Mouse (Mus musculus) forebrain, postnatal 0 days (tissue): ENCODE measurements around the gene Caln1. TPM values are rescaled to one million over a fixed set of nuclear protein-coding genes. Genes with fewer than 3 reads are reported as not detected.
A peak's percentile ranks its signal among the peaks of the same experiment; 100 is the strongest.

Experiments used
- ATAC-seq: fragments of 200-750 bp; cut with Nextera tagmentation; 2 replicates; pipeline ENCODE4 v1.8.0; 2017; ENCODE audit warnings: mild to moderate bottlenecking, moderate library complexity
- DNase-seq: peaks from one replicate; pipeline ENCODE4 v3.0.0-alpha.2; 2015
- H3K27ac ChIP-seq: fragments of 300-500 bp; sonication (generic); 2 replicates; pipeline ENCODE4 v1.5.1; 2014; ENCODE audit warnings: low read depth, mild to moderate bottlenecking, antibody characterized with exemption, low read length, moderate library complexity, mixed read lengths
- H3K27me3 ChIP-seq: fragments of 300-500 bp; sonication (generic); 2 replicates; pipeline ENCODE4 v1.6.1; 2014; ENCODE audit warnings: mild to moderate bottlenecking, low read length, mixed read lengths; ENCODE audit not compliant: insufficient read depth
- H3K36me3 ChIP-seq: fragments of 300-500 bp; sonication (generic); 2 replicates; pipeline ENCODE4 v1.6.1; 2014; ENCODE audit warnings: mild to moderate bottlenecking, moderate library complexity; ENCODE audit not compliant: insufficient read depth
- H3K4me1 ChIP-seq: fragments of 300-500 bp; sonication (generic); 2 replicates; pipeline ENCODE4 v1.6.1; 2014; ENCODE audit warnings: antibody characterized with exemption; ENCODE audit not compliant: insufficient read depth
- H3K4me2 ChIP-seq: fragments of 300-500 bp; sonication (generic); 2 replicates; pipeline ENCODE4 v1.6.1; 2014; ENCODE audit warnings: low read depth, mild to moderate bottlenecking, moderate library complexity
- H3K4me3 ChIP-seq: fragments of 300-500 bp; sonication (generic); 2 replicates; pipeline ENCODE4 v1.5.1; 2014; ENCODE audit warnings: low read depth, low read length, mixed read lengths
- H3K9ac ChIP-seq: fragments of 300-500 bp; sonication (generic); 2 replicates; pipeline ENCODE4 v1.6.1; 2014; ENCODE audit warnings: mild to moderate bottlenecking
- H3K9me3 ChIP-seq: fragments of 300-500 bp; sonication (generic); 2 replicates; pipeline ENCODE4 v1.6.1; 2016; ENCODE audit warnings: low read length
- CTCF ChIP-seq: sonication (generic); IDR thresholded peaks from 2 replicates; pipeline ENCODE4 v1.5.1; 2016; ENCODE audit warnings: antibody characterized with exemption, control low read depth, low read depth
- WGBS: fragments of 180-500 bp; shearing (Covaris S2); extraction: QIAGEN DNeasy Blood & Tissue Kit; methylation state at CpG from one replicate; pipeline ENCODE4 v1.1.7; 2014; 5-methylcytosine and 5-hydroxymethylcytosine counted together
- polyA plus RNA-seq: library from polyadenylated mRNA; unstranded; fragments of >200 nt; fragmentation: Nextera tagmentation; extraction: Ambion mirVana; gene quantifications from 2 replicates; pipeline ENCODE4 v1.2.1, GENCODE M21; 2015
- total RNA-seq: library from RNA; depleted of rRNA; stranded (reverse); fragments of >200 nt; gene quantifications from 2 replicates; pipeline ENCODE4 v1.2.3, GENCODE M21; 2014

Gene Caln1
- total and polyA plus RNA-seq, 2 experiments from 2014 or later: 48.7 to 58.7 TPM

GRCm38 (mm10) chr5:130472209-130472608 lies 103.0 kb downstream of the Caln1 start:
- Histone ChIP-seq H3K4me3 (no peak overlapping the region), H3K27me3 (no peaks in the 10 kb centered on the region), H3K9ac (no peak overlapping the region), H3K4me1 (no peaks in the 10 kb centered on the region), H3K4me2 (no peak overlapping the region), H3K27ac (no peak overlapping the region), H3K9me3 (0 out of 2 replicates have a peak, but pooled peaks cover 5% of the 10 kb centered on the region), H3K36me3 (no peaks in the 10 kb centered on the region)
- ATAC-seq (no peak), DNase-seq (no peak)
- TF ChIP-seq CTCF: no peak
- WGBS: 60% methylated on average over 10 of the region's 10 CpGs

- Histone ChIP-seq H3K27me3 (no peaks in the 10 kb centered on the region), H3K36me3 (no peaks in the 10 kb centered on the region), H3K9ac (no peak overlapping the region), H3K4me2 (no peak overlapping the region), H3K4me1 (no peaks in the 10 kb centered on the region), H3K27ac (no peak overlapping the region), H3K4me3 (no peak overlapping the region), H3K9me3 (no peaks in the 10 kb centered on the region)
- no peak for ATAC-seq
- 85% methylated on average over 6 of the region's 6 CpGs for WGBS
- DNase-seq: no peak
- TF ChIP-seq CTCF: no peak
Observed at GRCm38 (mm10) chr5:130474876-130475275, 105.6 kb downstream of the Caln1 start.

- H3K27me3 ChIP-seq: no peaks in the 10 kb centered on the region
- no peak overlapping the region for H3K9ac ChIP-seq
- TF ChIP-seq CTCF: 0 out of 2 replicates have a peak, but pooled peaks have one; percentile 8
- H3K36me3 ChIP-seq: no peaks in the 10 kb centered on the region
- H3K4me1 ChIP-seq: no peaks in the 10 kb centered on the region
- no peak overlapping the region for H3K4me2 ChIP-seq
- H3K4me3 ChIP-seq: no peak overlapping the region
- ATAC-seq: no peak
- WGBS: 64% methylated on average over 12 of the region's 12 CpGs
- H3K9me3 ChIP-seq: no peaks in the 10 kb centered on the region
- no peak for DNase-seq
- H3K27ac ChIP-seq: no peak overlapping the region
Observed at GRCm38 (mm10) chr5:130476741-130477140, 107.5 kb downstream of the Caln1 start.

GRCm38 (mm10) chr5:130480290-130480689 lies 111.0 kb downstream of the Caln1 start:
- ATAC-seq (no peak), DNase-seq (no peak)
- WGBS: 90% methylated on average over 1 of the region's 1 CpGs
- H3K4me3 ChIP-seq: no peak overlapping the region
- no peak for TF ChIP-seq CTCF
- H3K27me3 ChIP-seq: no peaks in the 10 kb centered on the region
- H3K27ac ChIP-seq: no peak overlapping the region
- no peaks in the 10 kb centered on the region for H3K36me3 ChIP-seq
- H3K4me2 ChIP-seq: no peak overlapping the region
- no peaks in the 10 kb centered on the region for H3K4me1 ChIP-seq
- no peaks in the 10 kb centered on the region for H3K9me3 ChIP-seq
- H3K9ac ChIP-seq: no peak overlapping the region

GRCm38 (mm10) chr5:130491471-130491870 lies 122.2 kb downstream of the Caln1 start:
- Histone ChIP-seq H3K4me1 (no peaks in the 10 kb centered on the region), H3K9ac (no peak overlapping the region), H3K9me3 (no peaks in the 10 kb centered on the region), H3K4me3 (no peak overlapping the region), H3K27ac (no peak overlapping the region), H3K36me3 (no peaks in the 10 kb centered on the region), H3K4me2 (no peak overlapping the region), H3K27me3 (no peaks in the 10 kb centered on the region)
- WGBS: 55% methylated on average over 5 of the region's 5 CpGs
- DNase-seq (peak; percentile 55), ATAC-seq (no peak)
- no peak for TF ChIP-seq CTCF

- H3K27ac ChIP-seq: no peak overlapping the region
- no peaks in the 10 kb centered on the region for H3K27me3 ChIP-seq
- no peak overlapping the region for H3K4me3 ChIP-seq
- H3K4me2 ChIP-seq: no peak overlapping the region
- no peak for TF ChIP-seq CTCF
- ATAC-seq (no peak), DNase-seq (no peak)
- no peaks in the 10 kb centered on the region for H3K36me3 ChIP-seq
- 54% methylated on average over 7 of the region's 7 CpGs for WGBS
- no peak overlapping the region for H3K9ac ChIP-seq
- no peaks in the 10 kb centered on the region for H3K9me3 ChIP-seq
- no peaks in the 10 kb centered on the region for H3K4me1 ChIP-seq
Observed at GRCm38 (mm10) chr5:130492305-130492704, 123.0 kb downstream of the Caln1 start.

- Histone ChIP-seq H3K27ac (no peak overlapping the region), H3K4me3 (no peak overlapping the region), H3K36me3 (no peaks in the 10 kb centered on the region), H3K27me3 (no peaks in the 10 kb centered on the region), H3K9me3 (no peaks in the 10 kb centered on the region), H3K4me1 (no peaks in the 10 kb centered on the region; the same call in 1 of the 2 replicates), H3K9ac (no peak overlapping the region), H3K4me2 (no peak overlapping the region)
- WGBS: 59% methylated on average over 9 of the region's 9 CpGs
- no peak for TF ChIP-seq CTCF
- ATAC-seq (no peak), DNase-seq (no peak)
Observed at GRCm38 (mm10) chr5:130502541-130502940, 133.3 kb downstream of the Caln1 start.
